Mouse (Mus musculus) liver, embryonic 11.5 days (tissue): Measurements from ENCODE around the gene Zfp593. TPM values are rescaled to one million over a fixed set of nuclear protein-coding genes. Genes with fewer than 3 reads are reported as not detected.
"Not testable (repeated sequence)": the region's sequence is repeated elsewhere in the genome, so short reads cannot be mapped to it uniquely, and the experiment has no call there.

ENCODE experiments used
- ATAC-seq: fragments of 200-750 bp; cut with Nextera tagmentation; replicated peaks from 2 replicates; pipeline ENCODE4 v1.8.0; 2017; ENCODE audit warnings: moderate number of reproducible peaks, mild to moderate bottlenecking, moderate TSS enrichment, moderate library complexity; ENCODE audit not compliant: low FRiP score
- DNase-seq: peaks from one replicate; pipeline ENCODE4 v3.0.0-alpha.2; 2017; ENCODE audit warnings: low spot score
- H3K27ac ChIP-seq: fragments of 300-500 bp; sonication (generic); 2 replicates; pipeline ENCODE4 v1.5.1; 2014; ENCODE audit warnings: mild to moderate bottlenecking, low read depth, low read length, control low read depth
- H3K27me3 ChIP-seq: fragments of 300-500 bp; sonication (generic); replicated peaks from 2 replicates; pipeline ENCODE4 v1.6.1; 2014; ENCODE audit warnings: low read length, mixed read lengths; ENCODE audit not compliant: control insufficient read depth, insufficient read depth
- H3K36me3 ChIP-seq: fragments of 300-500 bp; sonication (generic); 2 replicates; pipeline ENCODE4 v1.6.1; 2014; ENCODE audit warnings: mild to moderate bottlenecking, low read length, moderate library complexity, mixed read lengths; ENCODE audit not compliant: control insufficient read depth, insufficient read depth
- H3K4me1 ChIP-seq: fragments of 300-500 bp; sonication (generic); replicated peaks from 2 replicates; pipeline ENCODE4 v1.6.1; 2014; ENCODE audit warnings: low read length, mixed read lengths; ENCODE audit not compliant: control insufficient read depth, insufficient read depth
- H3K4me2 ChIP-seq: fragments of 300-500 bp; sonication (generic); 2 replicates; pipeline ENCODE4 v1.6.1; 2014; ENCODE audit warnings: mild to moderate bottlenecking, control low read depth, moderate library complexity
- H3K4me3 ChIP-seq: fragments of 300-500 bp; sonication (generic); 2 replicates; pipeline ENCODE4 v1.5.1; 2014; ENCODE audit warnings: low read depth, low read length, control low read depth
- H3K9ac ChIP-seq: fragments of 300-500 bp; sonication (generic); 2 replicates; pipeline ENCODE4 v1.6.1; 2014; ENCODE audit warnings: low read depth, low read length, control low read depth
- H3K9me3 ChIP-seq: fragments of 300-500 bp; sonication (generic); 2 replicates; pipeline ENCODE4 v1.6.1; 2016; ENCODE audit warnings: low read length, inconsistent platforms, mixed read lengths; ENCODE audit not compliant: control insufficient read depth
- WGBS: fragments of 180-500 bp; shearing (Covaris S2); extraction: QIAGEN DNeasy Blood & Tissue Kit; methylation state at CpG from one replicate; pipeline ENCODE4 v1.1.7; 2014; 5-methylcytosine and 5-hydroxymethylcytosine counted together
- polyA plus RNA-seq: library from polyadenylated mRNA; unstranded; fragments of >200 nt; fragmentation: Nextera tagmentation; extraction: Ambion mirVana; gene quantifications from 2 replicates; pipeline ENCODE4 v1.2.1, GENCODE M21; 2014

Zfp593 gene
- polyA plus RNA-seq, 1 experiment from 2014 or later = 22.4 TPM

DNA sequence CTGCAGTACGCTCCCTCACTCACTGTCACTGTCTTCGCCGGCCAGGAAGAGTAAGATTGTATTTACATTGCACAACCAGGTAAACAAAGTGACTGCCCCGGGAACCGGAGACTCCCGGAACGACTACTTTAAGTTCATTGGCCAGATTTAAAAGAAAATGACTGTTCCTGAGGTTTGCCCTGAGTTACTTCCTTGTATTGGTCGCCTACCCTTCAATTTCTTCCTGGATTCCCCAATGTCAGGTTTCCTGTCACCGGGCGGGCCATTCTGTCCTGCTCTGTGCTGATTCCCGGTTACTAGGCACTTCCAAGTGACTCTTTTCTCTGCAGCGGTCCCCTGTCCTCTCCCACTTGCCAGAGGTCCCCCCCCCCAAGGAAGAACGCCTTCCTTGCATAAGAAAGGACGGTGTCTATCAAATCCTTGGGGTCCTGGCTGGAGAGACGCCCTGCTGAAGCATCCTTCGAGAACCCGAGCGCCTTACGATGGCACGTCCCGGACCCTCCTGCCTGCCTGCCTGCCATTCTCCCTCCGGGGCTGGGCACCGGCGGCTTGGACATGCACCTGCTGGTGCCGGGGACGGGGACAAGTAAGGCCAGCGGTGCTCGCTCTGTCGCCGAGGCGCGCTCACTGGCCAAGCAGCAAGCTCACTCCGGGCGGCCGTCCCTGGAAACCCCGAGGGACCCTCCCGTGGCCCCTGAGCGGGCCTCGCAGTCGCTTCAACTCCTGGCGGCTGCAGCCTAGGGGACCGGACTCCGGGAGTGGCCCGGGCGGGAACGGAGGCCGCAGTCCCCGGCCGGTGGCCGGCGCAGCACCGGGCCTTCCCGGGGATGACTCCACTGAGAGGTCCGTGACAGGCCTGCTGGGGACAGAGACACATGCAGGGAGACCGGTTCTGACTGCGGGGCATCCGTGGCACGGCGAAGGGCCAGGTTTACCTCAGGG, 41.1 kb upstream of the Zfp593 start:
- ATAC-seq = peak; percentile 13
- Histone ChIP-seq H3K27ac (peak overlapping the region; percentile 100), H3K9ac (peak overlapping the region; percentile 99), H3K27me3 (no peaks in the 10 kb centered on the region), H3K4me3 (peak overlapping the region; percentile 98), H3K9me3 (no peaks in the 10 kb centered on the region), H3K36me3 (peaks cover 12% of the 10 kb centered on the region; the same call in 1 of the 2 replicates), H3K4me2 (peak overlapping the region; percentile 92), H3K4me1 (peaks cover 32% of the 10 kb centered on the region)
- WGBS = 2% methylated on average over 59 of the region's 59 CpGs
- no peak for DNase-seq

DNA sequence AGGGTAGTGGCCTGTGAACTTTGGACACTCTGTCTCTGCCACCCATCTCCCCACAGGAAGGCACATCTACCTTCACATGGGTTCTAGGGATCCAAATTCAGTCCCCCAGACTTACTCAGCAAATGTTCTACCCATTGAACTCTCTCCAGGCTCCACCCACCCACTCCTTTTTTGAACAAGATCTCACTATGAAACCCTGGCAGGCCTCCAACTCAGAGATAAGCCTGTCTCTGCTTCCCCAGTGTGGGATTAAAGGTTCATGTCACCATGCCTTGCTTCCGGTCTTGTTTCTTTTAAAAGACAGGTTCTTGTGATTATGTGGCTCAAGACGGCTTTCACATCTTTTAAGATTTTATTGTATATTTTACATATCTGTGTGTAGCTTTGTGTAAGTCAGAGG, 39.5 kb upstream of the Zfp593 start:
- DNase-seq (no peak), ATAC-seq (peak; percentile 46; the same call in 1 of the 2 replicates)
- Histone ChIP-seq H3K36me3 (peaks cover 14% of the 10 kb centered on the region; the same call in 1 of the 2 replicates), H3K4me3 (peak overlapping the region; percentile 98), H3K27ac (peak overlapping the region; percentile 100), H3K9me3 (no peaks in the 10 kb centered on the region), H3K4me2 (peak overlapping the region; percentile 92), H3K9ac (peak overlapping the region; percentile 99; the same call in 1 of the 2 replicates), H3K27me3 (no peaks in the 10 kb centered on the region), H3K4me1 (peaks cover 32% of the 10 kb centered on the region)
- 40% methylated on average over 2 of the region's 2 CpGs for WGBS

DNA sequence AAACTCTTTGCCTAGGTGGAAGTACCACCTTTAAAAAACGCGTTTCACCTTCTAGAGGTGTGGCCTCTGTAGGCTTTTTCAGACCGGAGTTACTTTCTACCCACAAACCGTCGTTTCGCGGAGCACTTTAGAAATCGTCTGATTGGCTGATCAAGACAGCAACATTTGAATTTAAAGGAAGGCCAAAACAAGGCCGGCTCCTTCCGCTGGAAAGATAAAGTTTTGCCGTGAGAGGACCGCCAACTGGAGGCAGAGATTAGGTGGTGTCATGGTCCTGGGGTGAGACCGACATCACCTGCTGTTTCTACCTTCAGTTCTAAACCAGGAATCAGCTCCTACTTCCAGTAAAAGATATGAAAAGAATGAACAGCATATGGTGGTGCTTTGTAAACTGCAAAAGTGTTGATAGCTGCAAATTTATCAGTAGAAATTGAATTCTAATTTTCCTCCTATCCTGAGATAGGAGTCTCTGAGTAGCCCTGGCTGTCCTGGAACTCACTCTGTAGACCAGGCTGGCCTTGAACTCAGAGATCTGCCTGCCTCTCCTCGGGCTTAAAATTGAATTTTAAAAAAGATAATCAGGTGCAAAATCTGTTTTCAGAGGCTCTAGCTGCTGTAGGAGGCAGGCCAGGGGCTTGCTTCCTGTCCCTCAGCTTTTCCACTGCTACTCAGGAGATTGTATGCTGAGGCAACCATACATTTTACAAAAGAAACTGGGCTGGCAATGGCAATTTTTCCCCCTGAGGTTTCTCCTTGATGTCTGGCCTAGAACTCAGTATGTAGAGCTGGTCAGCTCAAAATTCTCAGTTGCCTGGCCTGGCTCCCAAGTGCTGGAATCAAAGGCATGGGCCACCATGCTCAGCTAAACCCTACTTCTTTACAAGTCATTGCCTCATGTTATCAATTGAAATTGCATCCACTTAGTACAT, 28.3 kb upstream of the Zfp593 start:
- H3K4me3 ChIP-seq = peak overlapping the region; percentile 36; the same call in 1 of the 2 replicates
- peak overlapping the region; percentile 77 for H3K27ac ChIP-seq
- peaks cover 13% of the 10 kb centered on the region for H3K36me3 ChIP-seq
- 2% methylated on average over 14 of the region's 14 CpGs for WGBS
- no peaks in the 10 kb centered on the region for H3K9me3 ChIP-seq
- no peak for DNase-seq
- no peaks in the 10 kb centered on the region for H3K27me3 ChIP-seq
- peak overlapping the region; percentile 59 for H3K4me2 ChIP-seq
- peaks cover 11% of the 10 kb centered on the region for H3K4me1 ChIP-seq
- peak; percentile 94 for ATAC-seq
- H3K9ac ChIP-seq = peak overlapping the region; percentile 49

DNA sequence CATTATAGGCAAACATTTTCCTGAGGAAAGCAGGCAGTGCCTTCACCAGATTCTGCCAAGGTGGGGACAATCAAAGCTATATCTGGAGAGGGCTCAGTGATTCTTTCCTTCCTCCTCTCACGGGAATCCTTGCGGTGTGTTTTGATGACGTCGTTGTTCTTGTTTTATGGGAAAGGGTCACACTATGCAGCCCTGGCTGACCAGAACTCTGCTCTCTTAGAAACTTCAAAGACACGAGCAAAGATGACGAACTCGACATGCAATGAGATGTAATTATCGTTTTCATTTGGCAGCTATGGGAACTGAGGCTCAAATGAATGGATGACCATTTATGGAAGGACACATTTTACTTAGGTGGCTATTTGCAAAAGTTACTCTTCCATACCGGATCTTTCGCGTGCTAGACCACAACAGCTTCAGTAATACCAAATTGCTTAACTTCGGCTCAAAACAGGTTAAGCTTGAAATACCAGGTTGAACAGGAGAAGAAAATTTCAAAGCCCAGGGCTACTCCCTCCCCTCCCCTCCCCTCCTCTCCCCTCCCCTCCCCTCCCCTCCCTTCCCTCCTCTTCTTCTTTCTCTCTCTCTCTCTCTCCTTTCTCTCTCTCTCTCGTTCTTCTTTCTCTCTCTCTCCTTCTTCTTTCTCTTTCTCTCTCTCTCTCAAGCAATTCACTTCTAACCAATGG, 27.5 kb upstream of the Zfp593 start:
- Histone ChIP-seq H3K4me2 (peak overlapping the region; percentile 59), H3K27me3 (no peaks in the 10 kb centered on the region), H3K9ac (peak overlapping the region; percentile 32), H3K4me3 (peak overlapping the region; percentile 36), H3K27ac (peak overlapping the region; percentile 77; the same call in 1 of the 2 replicates), H3K4me1 (peaks cover 11% of the 10 kb centered on the region), H3K9me3 (no peaks in the 10 kb centered on the region), H3K36me3 (peaks cover 7% of the 10 kb centered on the region)
- ATAC-seq (peak; percentile 56), DNase-seq (no peak)
- 17% methylated on average over 12 of the region's 13 CpGs for WGBS

DNA sequence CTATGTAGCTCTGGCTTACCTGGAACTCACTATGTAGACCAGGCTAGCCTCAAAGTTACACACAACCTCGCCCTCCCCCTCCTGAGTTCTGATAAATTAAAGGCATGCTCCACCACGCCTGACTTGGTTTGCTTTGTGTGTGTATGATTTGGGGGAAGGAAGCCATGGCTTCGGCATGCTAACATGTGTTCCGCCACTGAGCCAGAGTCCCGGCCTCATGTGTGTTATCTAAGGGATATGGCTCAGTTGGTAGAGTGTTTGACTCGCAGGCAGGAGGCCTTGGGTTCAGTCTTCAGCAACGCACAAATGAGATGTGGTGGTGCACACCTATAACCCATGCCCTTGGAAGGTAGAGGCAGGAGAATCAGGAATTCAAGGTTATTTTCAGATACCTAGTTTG, 26.6 kb upstream of the Zfp593 start:
- H3K27ac ChIP-seq = no peak overlapping the region
- peaks cover 11% of the 10 kb centered on the region for H3K4me1 ChIP-seq
- DNase-seq (no peak), ATAC-seq (no peak)
- H3K27me3 ChIP-seq = no peaks in the 10 kb centered on the region
- WGBS = 77% methylated on average over 7 of the region's 7 CpGs
- H3K36me3 ChIP-seq = 0 out of 2 replicates have a peak, but pooled peaks cover 2% of the 10 kb centered on the region
- H3K4me3 ChIP-seq = no peak overlapping the region
- no peak overlapping the region for H3K4me2 ChIP-seq
- H3K9ac ChIP-seq = no peak overlapping the region
- no peaks in the 10 kb centered on the region for H3K9me3 ChIP-seq

DNA sequence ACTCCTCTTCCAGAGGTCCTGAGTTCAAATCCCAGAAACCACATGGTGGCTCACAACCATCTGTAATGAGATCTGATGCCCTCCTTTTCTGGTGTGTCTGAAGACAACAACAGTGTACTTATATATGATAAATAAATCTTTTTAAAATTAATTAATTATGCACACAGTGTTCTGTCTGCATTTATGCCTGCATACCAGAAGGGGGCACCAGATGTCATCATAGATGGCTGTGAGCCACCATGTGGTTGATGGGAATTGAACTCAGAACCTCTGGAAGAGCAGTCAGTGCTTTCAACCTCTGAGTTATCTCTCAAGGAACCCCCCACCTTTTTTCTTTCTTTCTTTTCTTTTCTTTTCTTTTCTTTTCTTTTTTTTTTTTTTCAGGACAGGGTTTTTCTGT, 24.2 kb upstream of the Zfp593 start:
- H3K4me1 ChIP-seq = peaks cover 11% of the 10 kb centered on the region
- not testable (repeated sequence) for H3K4me2 ChIP-seq, H3K36me3 ChIP-seq, DNase-seq, H3K9me3 ChIP-seq, H3K27ac ChIP-seq, ATAC-seq, H3K4me3 ChIP-seq, H3K9ac ChIP-seq, H3K27me3 ChIP-seq

DNA sequence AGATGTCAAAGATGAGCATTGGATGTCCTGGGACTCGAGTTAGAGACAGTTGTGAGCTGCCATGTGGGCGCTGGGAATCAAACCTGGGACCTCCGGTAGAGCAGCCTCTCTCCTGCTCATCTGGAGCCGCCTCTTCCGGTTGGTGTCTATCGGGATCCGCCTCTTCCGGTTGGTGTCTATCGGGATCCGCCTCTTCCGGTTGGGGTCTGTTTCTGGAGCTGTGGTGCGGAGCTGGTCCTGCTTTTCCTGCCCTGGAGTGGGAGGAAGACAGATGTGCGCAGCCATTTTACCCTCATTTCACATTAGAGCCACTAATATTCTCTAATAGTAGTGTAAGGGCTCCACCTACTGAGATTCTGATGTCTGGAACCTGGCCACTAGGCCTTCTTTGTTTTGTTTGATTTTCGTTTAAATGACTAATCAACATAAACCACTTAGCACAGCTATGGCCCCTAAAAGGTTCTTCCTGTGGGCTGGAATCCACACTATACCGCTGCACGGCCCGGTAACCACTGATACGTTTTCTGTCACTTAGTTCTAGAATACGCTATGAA, 22.8 kb upstream of the Zfp593 start:
- ATAC-seq = no peak
- H3K36me3 ChIP-seq = no peaks in the 10 kb centered on the region
- H3K27ac ChIP-seq = no peak overlapping the region
- no peak overlapping the region for H3K4me3 ChIP-seq
- H3K4me2 ChIP-seq = no peak overlapping the region
- no peak overlapping the region for H3K9ac ChIP-seq
- no peaks in the 10 kb centered on the region for H3K27me3 ChIP-seq
- H3K4me1 ChIP-seq = peaks cover 6% of the 10 kb centered on the region
- WGBS = 83% methylated on average over 19 of the region's 19 CpGs
- H3K9me3 ChIP-seq = no peaks in the 10 kb centered on the region
- DNase-seq = no peak
